Mouse (Mus musculus) limb, embryonic 14.5 days (tissue): ENCODE results near the gene Il4ra. TPM values are rescaled to one million over a fixed set of nuclear protein-coding genes. Genes with fewer than 3 reads are reported as not detected.

Source experiments
- ATAC-seq: fragments of 200-750 bp; cut with Nextera tagmentation; 2 replicates; pipeline ENCODE4 v1.8.0; 2017; ENCODE audit warnings: low read depth, moderate number of reproducible peaks, moderate TSS enrichment; ENCODE audit not compliant: low FRiP score
- DNase-seq: peaks from one replicate; pipeline ENCODE4 v3.0.0-alpha.2; 2015; ENCODE audit warnings: low spot score
- H3K27ac ChIP-seq: fragments of 300-500 bp; sonication (generic); replicated peaks from 2 replicates; pipeline ENCODE4 v1.5.1; 2014; ENCODE audit warnings: low read depth, mild to moderate bottlenecking, low read length, moderate library complexity, mixed read lengths
- H3K27me3 ChIP-seq: fragments of 300-500 bp; sonication (generic); 2 replicates; pipeline ENCODE4 v1.6.1; 2014; ENCODE audit warnings: low read length, mixed read lengths; ENCODE audit not compliant: control insufficient read depth, insufficient read depth
- H3K36me3 ChIP-seq: fragments of 300-500 bp; sonication (generic); 2 replicates; pipeline ENCODE4 v1.6.1; 2014; ENCODE audit warnings: mild to moderate bottlenecking, low read length, moderate library complexity, mixed read lengths; ENCODE audit not compliant: control insufficient read depth, insufficient read depth
- H3K4me1 ChIP-seq: fragments of 300-500 bp; sonication (generic); 2 replicates; pipeline ENCODE4 v1.6.1; 2014; ENCODE audit warnings: antibody characterized with exemption, low read length, mixed read lengths; ENCODE audit not compliant: control insufficient read depth, insufficient read depth
- H3K4me2 ChIP-seq: fragments of 300-500 bp; sonication (generic); replicated peaks from 2 replicates; pipeline ENCODE4 v1.6.1; 2014; ENCODE audit warnings: low read depth, mild to moderate bottlenecking, low read length, moderate library complexity; ENCODE audit not compliant: severe bottlenecking
- H3K4me3 ChIP-seq: fragments of 300-500 bp; sonication (generic); replicated peaks from 2 replicates; pipeline ENCODE4 v1.5.1; 2014; ENCODE audit warnings: low read length
- H3K9ac ChIP-seq: fragments of 300-500 bp; sonication (generic); 2 replicates; pipeline ENCODE4 v1.6.1; 2014; ENCODE audit warnings: mild to moderate bottlenecking, low read depth, low read length, moderate library complexity; ENCODE audit not compliant: severe bottlenecking
- H3K9me3 ChIP-seq: fragments of 300-500 bp; sonication (generic); 2 replicates; pipeline ENCODE4 v1.6.1; 2016; ENCODE audit warnings: low read length; ENCODE audit not compliant: control insufficient read depth
- POLR2A ChIP-seq: fragments of 200-500 bp; IDR thresholded peaks from 2 replicates; pipeline ENCODE4 v1.8.0; 2012; ENCODE audit warnings: inconsistent platforms, mild to moderate bottlenecking, moderate library complexity, borderline replicate concordance; ENCODE audit not compliant: insufficient read depth, insufficient read length; ENCODE audit errors: extremely low read depth
- WGBS: fragments of 180-500 bp; shearing (Covaris S2); extraction: QIAGEN DNeasy Blood & Tissue Kit; methylation state at CpG from one replicate; pipeline ENCODE4 v1.1.7; 2014; 5-methylcytosine and 5-hydroxymethylcytosine counted together
- polyA plus RNA-seq, 2 experiments: library from polyadenylated mRNA; depleted of rRNA in 1 of 2; stranded (reverse) in 1 of 2; unstranded in 1 of 2; fragments of >200 nt; fragmentation: Nextera tagmentation in 1 of 2; extraction: Ambion mirVana in 1 of 2; gene quantifications; 2 replicates each; pipeline versions ENCODE4 v1.2.1 to v1.2.3; 2012 to 2014

The Il4ra gene
- polyA plus RNA-seq, 2 experiments = 7.3 to 8.6 TPM

DNA sequence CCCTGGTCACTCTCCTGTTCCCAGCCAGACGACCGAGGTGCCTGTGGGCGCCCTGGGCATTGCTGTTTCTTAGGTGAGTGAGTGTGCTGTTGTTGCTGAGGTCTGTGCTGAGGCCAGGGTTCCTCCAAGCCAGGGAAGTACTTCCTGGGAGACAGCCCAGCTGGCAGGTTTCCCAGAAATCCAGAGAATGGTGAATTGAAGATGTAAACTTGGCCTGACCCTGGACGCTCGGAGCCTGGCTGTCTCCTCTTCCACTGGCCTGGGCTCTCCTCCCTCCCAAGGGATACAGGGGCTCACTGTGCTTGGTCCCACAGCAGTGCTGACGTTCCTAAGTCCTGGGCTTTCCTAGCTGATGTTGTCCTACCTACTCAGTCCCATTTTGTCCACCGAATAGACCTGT lies 25.1 kb downstream of the Il4ra start:
- Histone ChIP-seq H3K27ac (no peak overlapping the region), H3K9me3 (no peaks in the 10 kb centered on the region), H3K27me3 (no peaks in the 10 kb centered on the region), H3K36me3 (no peaks in the 10 kb centered on the region; the same call in 1 of the 2 replicates), H3K4me1 (peaks cover 13% of the 10 kb centered on the region), H3K9ac (no peak overlapping the region; the same call in none of the 2 replicates), H3K4me3 (no peak overlapping the region), H3K4me2 (no peak overlapping the region)
- DNase-seq (no peak), ATAC-seq (no peak)
- WGBS = 81% methylated on average over 7 of the region's 7 CpGs
- TF ChIP-seq POLR2A = no peak

DNA sequence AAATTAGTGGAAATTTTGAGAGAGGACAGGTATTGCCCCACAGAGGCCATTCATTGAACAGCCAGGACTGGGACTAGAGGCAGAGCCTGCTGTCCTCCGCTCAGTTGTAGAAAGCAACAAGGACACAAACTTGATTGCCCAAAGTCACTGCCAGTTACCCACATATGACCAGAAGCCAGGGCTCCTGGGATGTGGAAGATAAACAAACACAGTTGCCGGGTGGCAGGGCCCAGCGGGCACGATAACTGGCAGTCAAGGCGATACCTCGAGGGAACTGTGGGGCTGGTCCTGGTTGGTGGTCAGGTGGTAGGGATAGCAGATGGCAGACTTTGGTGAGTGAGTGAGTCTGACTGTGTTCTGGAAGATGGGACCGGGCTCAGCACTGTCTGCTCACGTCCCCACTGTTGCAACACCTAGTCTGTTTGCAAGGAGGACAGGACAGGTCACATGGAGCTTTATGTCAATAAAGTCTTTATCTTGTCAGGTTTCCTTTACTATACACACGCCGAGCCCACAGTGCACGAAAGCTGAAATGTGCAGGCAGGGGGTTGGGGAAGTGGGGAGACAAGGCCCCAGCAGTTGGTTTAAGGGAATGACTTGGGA lies 25.7 kb downstream of the Il4ra start:
- TF ChIP-seq POLR2A = no peak
- WGBS = 85% methylated on average over 11 of the region's 11 CpGs
- no peak for DNase-seq
- Histone ChIP-seq H3K4me2 (no peak overlapping the region), H3K9ac (no peak overlapping the region), H3K27ac (no peak overlapping the region), H3K9me3 (no peaks in the 10 kb centered on the region), H3K27me3 (no peaks in the 10 kb centered on the region), H3K4me1 (peaks cover 13% of the 10 kb centered on the region), H3K4me3 (no peak overlapping the region), H3K36me3 (no peaks in the 10 kb centered on the region; the same call in 1 of the 2 replicates)
- no peak for ATAC-seq

DNA sequence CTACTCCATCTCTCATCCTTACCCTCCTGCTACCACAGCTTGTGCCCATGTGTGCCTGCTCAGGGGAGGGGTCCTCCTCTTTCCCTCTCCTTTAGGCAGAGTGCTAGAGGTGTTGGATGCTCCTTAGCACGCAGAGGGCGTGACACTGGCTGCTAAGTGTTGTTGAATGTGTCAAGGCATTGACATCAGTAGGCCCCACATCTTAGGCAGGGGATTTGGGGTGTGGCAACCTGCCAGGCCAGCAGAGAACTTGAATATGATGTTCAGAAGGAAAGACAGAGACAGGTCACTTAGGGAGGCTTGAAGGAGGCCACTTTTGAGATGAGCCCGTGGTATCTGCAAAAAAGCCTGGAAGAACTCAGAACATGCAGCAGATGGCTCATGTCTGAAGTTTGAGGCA lies 26.2 kb downstream of the Il4ra start:
- Histone ChIP-seq H3K27ac (no peak overlapping the region), H3K4me2 (no peak overlapping the region), H3K36me3 (no peaks in the 10 kb centered on the region; the same call in 1 of the 2 replicates), H3K4me3 (no peak overlapping the region), H3K9me3 (no peaks in the 10 kb centered on the region), H3K27me3 (no peaks in the 10 kb centered on the region), H3K4me1 (peaks cover 13% of the 10 kb centered on the region), H3K9ac (no peak overlapping the region)
- ATAC-seq (no peak), DNase-seq (no peak)
- TF ChIP-seq POLR2A = no peak
- WGBS = 65% methylated on average over 3 of the region's 3 CpGs

DNA sequence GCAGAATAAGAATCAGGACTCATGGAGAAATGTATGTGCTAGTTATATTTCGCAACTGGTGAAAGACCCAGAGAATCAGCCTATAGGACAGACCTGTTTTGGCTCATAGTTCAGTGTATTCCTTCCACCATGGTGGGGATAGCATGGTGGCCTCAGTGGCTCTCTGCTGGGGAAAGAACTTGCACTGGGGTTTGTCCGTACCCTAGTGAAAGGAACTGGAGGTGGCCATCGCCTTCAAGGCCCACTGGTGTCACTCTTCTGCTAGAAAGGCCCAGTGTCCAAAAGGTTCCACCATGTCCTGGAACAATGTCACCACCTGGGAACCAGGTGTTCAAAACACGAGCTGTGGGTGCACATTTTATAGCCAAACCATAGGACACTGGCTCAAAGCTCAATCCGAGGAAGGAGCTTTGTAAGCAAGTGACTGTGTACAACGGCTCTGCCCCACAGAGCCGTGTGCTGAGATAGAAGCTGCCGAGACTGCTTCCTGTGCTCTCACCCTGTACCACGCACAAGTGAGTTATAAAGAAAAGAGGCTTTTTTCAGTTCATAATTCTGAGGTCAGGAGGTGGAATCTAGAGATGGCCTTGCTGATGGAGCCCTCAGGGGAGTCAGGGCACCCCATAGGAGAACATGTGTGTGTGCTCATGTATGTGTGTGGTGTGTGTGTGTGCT lies 27.8 kb downstream of the Il4ra start:
- no peak overlapping the region for H3K9ac ChIP-seq
- H3K4me2 ChIP-seq = no peak overlapping the region
- DNase-seq (no peak), ATAC-seq (no peak)
- H3K36me3 ChIP-seq = no peaks in the 10 kb centered on the region; the same call in 1 of the 2 replicates
- no peaks in the 10 kb centered on the region for H3K27me3 ChIP-seq
- TF ChIP-seq POLR2A = no peak
- H3K9me3 ChIP-seq = no peaks in the 10 kb centered on the region
- no peak overlapping the region for H3K27ac ChIP-seq
- H3K4me3 ChIP-seq = no peak overlapping the region
- 68% methylated on average over 9 of the region's 9 CpGs for WGBS
- peaks cover 13% of the 10 kb centered on the region for H3K4me1 ChIP-seq

DNA sequence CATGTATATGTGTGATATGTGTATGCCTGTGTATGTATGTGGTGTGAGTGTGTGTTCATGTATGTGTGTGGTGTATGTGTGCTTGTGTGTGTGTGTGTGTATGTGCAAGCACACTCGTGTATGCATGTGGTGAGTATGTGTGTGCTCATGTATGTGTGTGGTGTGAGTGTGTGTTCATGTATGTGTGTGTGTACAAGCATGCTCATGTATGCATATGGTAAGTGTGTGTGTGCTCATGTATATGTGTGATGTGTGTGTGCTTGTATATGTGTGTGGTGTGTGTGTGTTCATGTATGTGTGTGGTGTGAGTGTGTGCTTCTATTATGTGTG lies 28.3 kb downstream of the Il4ra start:
- no peak for DNase-seq
- WGBS = 95% methylated on average over 1 of the region's 1 CpGs
- no peak for TF ChIP-seq POLR2A
- Histone ChIP-seq H3K4me2 (no peak overlapping the region), H3K4me1 (peaks cover 13% of the 10 kb centered on the region), H3K27me3 (no peaks in the 10 kb centered on the region), H3K4me3 (no peak overlapping the region), H3K9me3 (no peaks in the 10 kb centered on the region), H3K9ac (no peak overlapping the region), H3K27ac (no peak overlapping the region), H3K36me3 (no peaks in the 10 kb centered on the region; the same call in 1 of the 2 replicates)
- no peak for ATAC-seq
